Mouse (Mus musculus): ENCODE data around the gene Phactr4. TPM values are rescaled to one million over a fixed set of nuclear protein-coding genes. Genes with fewer than 3 reads are reported as not detected.

Gene Phactr4
- polyA plus RNA-seq, 1 experiment from 2014 or later = 10.3 TPM

GRCm38 (mm10) chr4:132391063-132391740, 31.1 kb downstream of the Phactr4 start:
- H3K4me3 ChIP-seq (replicated peaks) = no peak overlapping the region
- ATAC-seq (ENCODE audit: low read depth) (peak; percentile 95), DNase-seq (peak; percentile 58)
- peaks cover 34% of the 10 kb centered on the region for H3K36me3 ChIP-seq
- H3K4me2 ChIP-seq = peak overlapping the region; percentile 40
- H3K27ac ChIP-seq = peak overlapping the region; percentile 88
- 0 out of 2 replicates have a peak, but pooled peaks cover 3% of the 10 kb centered on the region for H3K9me3 ChIP-seq (replicated peaks)
- H3K4me1 ChIP-seq (replicated peaks) = peaks cover 73% of the 10 kb centered on the region
- H3K9ac ChIP-seq = no peak overlapping the region; the same call in 1 of the 2 replicates
- no peaks in the 10 kb centered on the region for H3K27me3 ChIP-seq
- 41% methylated on average over 8 of the region's 8 CpGs for WGBS (ENCODE audit: insufficient replicate concordance)

GRCm38 (mm10) chr4:132389302-132389701, 33.0 kb downstream of the Phactr4 start:
- Histone ChIP-seq H3K36me3 (peaks cover 48% of the 10 kb centered on the region), H3K27me3 (no peaks in the 10 kb centered on the region), H3K9ac (no peak overlapping the region), H3K4me2 (no peak overlapping the region), H3K9me3 (replicated peaks) (0 out of 2 replicates have a peak, but pooled peaks cover 3% of the 10 kb centered on the region), H3K4me3 (replicated peaks) (no peak overlapping the region), H3K4me1 (replicated peaks) (peaks cover 58% of the 10 kb centered on the region), H3K27ac (no peak overlapping the region; the same call in 1 of the 2 replicates)
- 74% methylated on average over 4 of the region's 4 CpGs for WGBS (ENCODE audit: insufficient replicate concordance)
- DNase-seq = no peak
- ATAC-seq (ENCODE audit: low read depth) = no peak

GRCm38 (mm10) chr4:132387617-132388016, 34.7 kb downstream of the Phactr4 start:
- 0 out of 2 replicates have a peak overlapping the region, but pooled peaks have one; percentile 4 for H3K9ac ChIP-seq
- H3K36me3 ChIP-seq = peaks cover 43% of the 10 kb centered on the region
- peaks cover 63% of the 10 kb centered on the region for H3K4me1 ChIP-seq (replicated peaks)
- no peaks in the 10 kb centered on the region for H3K27me3 ChIP-seq
- DNase-seq (no peak), ATAC-seq (ENCODE audit: low read depth) (no peak)
- 75% methylated on average over 5 of the region's 5 CpGs for WGBS (ENCODE audit: insufficient replicate concordance)
- H3K9me3 ChIP-seq (replicated peaks) = 0 out of 2 replicates have a peak, but pooled peaks cover 3% of the 10 kb centered on the region
- peak overlapping the region; percentile 6 for H3K27ac ChIP-seq
- H3K4me3 ChIP-seq (replicated peaks) = no peak overlapping the region
- no peak overlapping the region for H3K4me2 ChIP-seq

GRCm38 (mm10) chr4:132386846-132387245, 35.4 kb downstream of the Phactr4 start:
- no peak overlapping the region for H3K27ac ChIP-seq
- no peak for ATAC-seq (ENCODE audit: low read depth)
- DNase-seq = no peak
- no peak overlapping the region for H3K4me3 ChIP-seq (replicated peaks)
- peaks cover 45% of the 10 kb centered on the region for H3K36me3 ChIP-seq
- H3K27me3 ChIP-seq = no peaks in the 10 kb centered on the region
- no peaks in the 10 kb centered on the region for H3K9me3 ChIP-seq (replicated peaks)
- 79% methylated on average over 7 of the region's 7 CpGs for WGBS (ENCODE audit: insufficient replicate concordance)
- H3K4me2 ChIP-seq = no peak overlapping the region
- H3K9ac ChIP-seq = no peak overlapping the region
- H3K4me1 ChIP-seq (replicated peaks) = peaks cover 63% of the 10 kb centered on the region

- Histone ChIP-seq H3K4me1 (replicated peaks) (peaks cover 64% of the 10 kb centered on the region), H3K36me3 (peaks cover 51% of the 10 kb centered on the region)
- ATAC-seq (ENCODE audit: low read depth) = no peak
Observed at GRCm38 (mm10) chr4:132385771-132386410, 36.4 kb downstream of the Phactr4 start.

GRCm38 (mm10) chr4:132383455-132383854, 38.8 kb downstream of the Phactr4 start:
- ATAC-seq (ENCODE audit: low read depth) (peak; percentile 71), DNase-seq (no peak)
- Histone ChIP-seq H3K27me3 (no peaks in the 10 kb centered on the region), H3K36me3 (peaks cover 61% of the 10 kb centered on the region), H3K27ac (peak overlapping the region; percentile 15; the same call in 1 of the 2 replicates), H3K4me2 (no peak overlapping the region), H3K4me1 (replicated peaks) (peaks cover 42% of the 10 kb centered on the region), H3K4me3 (replicated peaks) (no peak overlapping the region), H3K9me3 (replicated peaks) (no peaks in the 10 kb centered on the region), H3K9ac (no peak overlapping the region)
- WGBS (ENCODE audit: insufficient replicate concordance) = 44% methylated on average over 3 of the region's 3 CpGs

More at GRCm38 (mm10) chr4:132385771-132386410, 36.4 kb downstream of the Phactr4 start:
- Histone ChIP-seq H3K4me3 (replicated peaks) (no peak overlapping the region), H3K9me3 (replicated peaks) (no peaks in the 10 kb centered on the region), H3K4me2 (no peak overlapping the region), H3K27me3 (no peaks in the 10 kb centered on the region), H3K9ac (no peak overlapping the region), H3K27ac (no peak overlapping the region)
- 77% methylated on average over 8 of the region's 8 CpGs for WGBS (ENCODE audit: insufficient replicate concordance)
- no peak for DNase-seq

- no peak for ATAC-seq (ENCODE audit: low read depth)
- no peak for DNase-seq
- no peak overlapping the region for H3K27ac ChIP-seq
- no peak overlapping the region for H3K9ac ChIP-seq
- no peak overlapping the region for H3K4me3 ChIP-seq (replicated peaks)
- H3K36me3 ChIP-seq = peaks cover 68% of the 10 kb centered on the region
- WGBS (ENCODE audit: insufficient replicate concordance) = 62% methylated on average over 4 of the region's 4 CpGs
- H3K27me3 ChIP-seq = no peaks in the 10 kb centered on the region
- H3K4me2 ChIP-seq = no peak overlapping the region
- H3K9me3 ChIP-seq (replicated peaks) = no peaks in the 10 kb centered on the region
- peaks cover 30% of the 10 kb centered on the region for H3K4me1 ChIP-seq (replicated peaks)
Observed at GRCm38 (mm10) chr4:132382296-132382695, 40.0 kb downstream of the Phactr4 start.

- Histone ChIP-seq H3K4me1 (replicated peaks) (peaks cover 22% of the 10 kb centered on the region), H3K9ac (no peak overlapping the region), H3K4me2 (no peak overlapping the region), H3K9me3 (replicated peaks) (no peaks in the 10 kb centered on the region), H3K27me3 (no peaks in the 10 kb centered on the region), H3K4me3 (replicated peaks) (no peak overlapping the region), H3K27ac (no peak overlapping the region), H3K36me3 (peaks cover 66% of the 10 kb centered on the region)
- ATAC-seq (ENCODE audit: low read depth) (no peak), DNase-seq (no peak)
- WGBS (ENCODE audit: insufficient replicate concordance) = 87% methylated on average over 2 of the region's 2 CpGs
Observed at GRCm38 (mm10) chr4:132380965-132381616, 41.2 kb downstream of the Phactr4 start.

GRCm38 (mm10) chr4:132373820-132374219, 48.5 kb downstream of the Phactr4 start:
- no peaks in the 10 kb centered on the region for H3K27me3 ChIP-seq
- H3K9me3 ChIP-seq (replicated peaks) = no peaks in the 10 kb centered on the region
- H3K4me3 ChIP-seq (replicated peaks) = no peak overlapping the region
- H3K4me1 ChIP-seq (replicated peaks) = no peaks in the 10 kb centered on the region
- ATAC-seq (ENCODE audit: low read depth) = no peak
- no peak overlapping the region for H3K27ac ChIP-seq
- no peak overlapping the region for H3K4me2 ChIP-seq
- no peak for DNase-seq
- H3K9ac ChIP-seq = no peak overlapping the region
- peaks cover 76% of the 10 kb centered on the region for H3K36me3 ChIP-seq
- 90% methylated on average over 1 of the region's 1 CpGs for WGBS (ENCODE audit: insufficient replicate concordance)

- Histone ChIP-seq H3K4me1 (replicated peaks) (no peaks in the 10 kb centered on the region), H3K36me3 (peaks cover 84% of the 10 kb centered on the region), H3K4me3 (replicated peaks) (no peak overlapping the region), H3K27ac (no peak overlapping the region), H3K4me2 (no peak overlapping the region), H3K27me3 (no peaks in the 10 kb centered on the region), H3K9me3 (replicated peaks) (no peaks in the 10 kb centered on the region), H3K9ac (no peak overlapping the region)
- 78% methylated on average over 8 of the region's 8 CpGs for WGBS (ENCODE audit: insufficient replicate concordance)
- ATAC-seq (ENCODE audit: low read depth) (no peak), DNase-seq (no peak)
Observed at GRCm38 (mm10) chr4:132369953-132370750, 52.1 kb downstream of the Phactr4 start.
